Mouse (Mus musculus) heart, postnatal 0 days (tissue): ENCODE measurements around the gene Zfp566. TPM values are rescaled to one million over a fixed set of nuclear protein-coding genes. Genes with fewer than 3 reads are reported as not detected.
A peak's percentile ranks its signal among the peaks of the same experiment; 100 is the strongest.

Experiments used
- ATAC-seq: fragments of 200-750 bp; cut with Nextera tagmentation; 2 replicates; pipeline ENCODE4 v1.8.0; 2017; ENCODE audit warnings: low read depth, moderate number of reproducible peaks, moderate library complexity; ENCODE audit not compliant: insufficient read depth
- DNase-seq: peaks from one replicate; pipeline ENCODE4 v3.0.0-alpha.2; 2016; ENCODE audit warnings: low spot score
- H3K27ac ChIP-seq: fragments of 300-500 bp; sonication (generic); 2 replicates; pipeline ENCODE4 v1.5.1; 2014; ENCODE audit warnings: low read depth, mild to moderate bottlenecking
- H3K27me3 ChIP-seq: fragments of 300-500 bp; sonication (generic); 2 replicates; pipeline ENCODE4 v1.6.1; 2014; ENCODE audit warnings: low read length, mixed read lengths; ENCODE audit not compliant: control insufficient read depth, insufficient read depth
- H3K36me3 ChIP-seq: fragments of 300-500 bp; sonication (generic); replicated peaks from 2 replicates; pipeline ENCODE4 v1.6.1; 2014; ENCODE audit warnings: low read length, mixed read lengths; ENCODE audit not compliant: control insufficient read depth, insufficient read depth
- H3K4me1 ChIP-seq: fragments of 300-500 bp; sonication (generic); 2 replicates; pipeline ENCODE4 v1.6.1; 2014; ENCODE audit warnings: antibody characterized with exemption; ENCODE audit not compliant: control insufficient read depth, insufficient read depth
- H3K4me2 ChIP-seq: fragments of 300-500 bp; sonication (generic); 2 replicates; pipeline ENCODE4 v1.6.1; 2014; ENCODE audit warnings: low read depth, mild to moderate bottlenecking, low read length, moderate library complexity
- H3K4me3 ChIP-seq: fragments of 300-500 bp; sonication (generic); 2 replicates; pipeline ENCODE4 v1.5.1; 2014; ENCODE audit warnings: low read depth, low read length
- H3K9ac ChIP-seq: fragments of 300-500 bp; sonication (generic); replicated peaks from 2 replicates; pipeline ENCODE4 v1.6.1; 2014; ENCODE audit warnings: low read depth, low read length, mixed read lengths
- H3K9me3 ChIP-seq: fragments of 300-500 bp; sonication (generic); replicated peaks from 2 replicates; pipeline ENCODE4 v1.6.1; 2016; ENCODE audit warnings: low read length; ENCODE audit not compliant: control insufficient read depth
- CTCF ChIP-seq: IDR thresholded peaks from 2 replicates; pipeline ENCODE4 v1.5.1; 2016; ENCODE audit warnings: antibody characterized with exemption, control low read depth, low read depth
- EP300 ChIP-seq: IDR thresholded peaks from 2 replicates; pipeline ENCODE4 v1.6.1; 2016; ENCODE audit warnings: antibody characterized with exemption, low read depth
- WGBS: fragments of 180-500 bp; shearing (Covaris S2); extraction: QIAGEN DNeasy Blood & Tissue Kit; methylation state at CpG from one replicate; pipeline ENCODE4 v1.1.7; 2014; 5-methylcytosine and 5-hydroxymethylcytosine counted together
- polyA plus RNA-seq: library from polyadenylated mRNA; unstranded; fragments of >200 nt; fragmentation: Nextera tagmentation; extraction: Ambion mirVana; gene quantifications from 2 replicates; pipeline ENCODE4 v1.2.1, GENCODE M21; 2015
- total RNA-seq: library from RNA; depleted of rRNA; stranded (reverse); fragments of >200 nt; gene quantifications from 2 replicates; pipeline ENCODE4 v1.2.3, GENCODE M21; 2014; ENCODE audit warnings: low replicate concordance

Gene Zfp566
- total and polyA plus RNA-seq, 2 experiments from 2014 or later = 4.1 TPM; not detected in 1

GRCm38 (mm10) chr7:30094646-30095429 lies 4.5 kb upstream of the Zfp566 start, which contains the start of gene Zfp260:
Zfp260 (plus strand) TSS chr7:30094777.
- no peaks in the 10 kb centered on the region for H3K9me3 ChIP-seq
- peak; percentile 98 for DNase-seq
- H3K27me3 ChIP-seq = no peaks in the 10 kb centered on the region
- peaks cover 7% of the 10 kb centered on the region for H3K4me1 ChIP-seq
- peak within 1 kb of the TSS; percentile 76 for H3K9ac ChIP-seq
- WGBS = under 1% methylated on average over 26 of the region's 26 CpGs
- TF ChIP-seq CTCF (no peak; the same call in 1 of the 2 replicates), EP300 (no peak)
- ATAC-seq = peak; percentile 79
- H3K4me3 ChIP-seq = peak within 1 kb of the TSS; percentile 70
- peaks cover 4% of the 10 kb centered on the region for H3K36me3 ChIP-seq
- H3K27ac ChIP-seq = peak within 1 kb of the TSS; percentile 93
- peak within 1 kb of the TSS; percentile 71 for H3K4me2 ChIP-seq

- 68% methylated on average over 6 of the region's 6 CpGs for WGBS
- Histone ChIP-seq H3K9ac (no peak overlapping the region), H3K9me3 (no peaks in the 10 kb centered on the region), H3K36me3 (0 out of 2 replicates have a peak, but pooled peaks cover under 1% of the 10 kb centered on the region), H3K4me3 (peak overlapping the region; percentile 70), H3K4me2 (peak overlapping the region; percentile 71), H3K4me1 (peaks cover 14% of the 10 kb centered on the region), H3K27me3 (no peaks in the 10 kb centered on the region), H3K27ac (0 out of 2 replicates have a peak overlapping the region, but pooled peaks have one; percentile 93)
- ATAC-seq (no peak), DNase-seq (no peak)
- no peak for TF ChIP-seq CTCF
- TF ChIP-seq EP300 = no peak
These were observed 3.6 kb upstream of the Zfp566 start for GRCm38 (mm10) chr7:30093918-30094415.

GRCm38 (mm10) chr7:30092666-30093065 lies 2.3 kb upstream of the Zfp566 start:
- no peak for TF ChIP-seq CTCF
- no peak for TF ChIP-seq EP300
- Histone ChIP-seq H3K36me3 (no peaks in the 10 kb centered on the region), H3K9me3 (no peaks in the 10 kb centered on the region), H3K4me2 (no peak overlapping the region), H3K9ac (no peak overlapping the region), H3K27me3 (no peaks in the 10 kb centered on the region), H3K4me3 (no peak overlapping the region), H3K27ac (no peak overlapping the region), H3K4me1 (peaks cover 14% of the 10 kb centered on the region)
- DNase-seq (no peak), ATAC-seq (no peak)
- WGBS = 79% methylated on average over 9 of the region's 9 CpGs

- no peaks in the 10 kb centered on the region; the same call in 1 of the 2 replicates for H3K36me3 ChIP-seq
- peak overlapping the region; percentile 81 for H3K4me2 ChIP-seq
- H3K27me3 ChIP-seq = no peaks in the 10 kb centered on the region
- peak overlapping the region; percentile 49; the same call in 1 of the 2 replicates for H3K27ac ChIP-seq
- H3K9me3 ChIP-seq = no peaks in the 10 kb centered on the region
- ATAC-seq (no peak), DNase-seq (peak; percentile 43)
- WGBS = 9% methylated on average over 9 of the region's 9 CpGs
- peaks cover 14% of the 10 kb centered on the region for H3K4me1 ChIP-seq
- H3K9ac ChIP-seq = no peak overlapping the region; the same call in 1 of the 2 replicates
- peak overlapping the region; percentile 53 for H3K4me3 ChIP-seq
- peak; percentile 54 for TF ChIP-seq CTCF
- 0 out of 2 replicates have a peak, but pooled peaks have one; percentile 18 for TF ChIP-seq EP300
These were observed 751 bp upstream of the Zfp566 start for GRCm38 (mm10) chr7:30090970-30091585.

GRCm38 (mm10) chr7:30089405-30089804 lies 922 bp downstream of the Zfp566 start:
- Histone ChIP-seq H3K27me3 (no peaks in the 10 kb centered on the region), H3K4me1 (peaks cover 13% of the 10 kb centered on the region), H3K9ac (peak overlapping the region; percentile 60), H3K9me3 (no peaks in the 10 kb centered on the region), H3K4me3 (peak overlapping the region; percentile 53), H3K27ac (no peak overlapping the region), H3K4me2 (peak overlapping the region; percentile 81), H3K36me3 (no peaks in the 10 kb centered on the region; the same call in 1 of the 2 replicates)
- ATAC-seq (no peak), DNase-seq (no peak)
- TF ChIP-seq CTCF (no peak), EP300 (no peak)
- 24% methylated on average over 6 of the region's 6 CpGs for WGBS
